Mouse (Mus musculus) thymus, postnatal 10 days (tissue): ENCODE data around the gene Fam43b.

Source experiments
- DNase-seq, 2 experiments: peaks; one replicate each; pipeline ENCODE4 v3.0.0; 2021; ENCODE audit warnings: low spot score in 2 of 2

The Fam43b gene

DNA sequence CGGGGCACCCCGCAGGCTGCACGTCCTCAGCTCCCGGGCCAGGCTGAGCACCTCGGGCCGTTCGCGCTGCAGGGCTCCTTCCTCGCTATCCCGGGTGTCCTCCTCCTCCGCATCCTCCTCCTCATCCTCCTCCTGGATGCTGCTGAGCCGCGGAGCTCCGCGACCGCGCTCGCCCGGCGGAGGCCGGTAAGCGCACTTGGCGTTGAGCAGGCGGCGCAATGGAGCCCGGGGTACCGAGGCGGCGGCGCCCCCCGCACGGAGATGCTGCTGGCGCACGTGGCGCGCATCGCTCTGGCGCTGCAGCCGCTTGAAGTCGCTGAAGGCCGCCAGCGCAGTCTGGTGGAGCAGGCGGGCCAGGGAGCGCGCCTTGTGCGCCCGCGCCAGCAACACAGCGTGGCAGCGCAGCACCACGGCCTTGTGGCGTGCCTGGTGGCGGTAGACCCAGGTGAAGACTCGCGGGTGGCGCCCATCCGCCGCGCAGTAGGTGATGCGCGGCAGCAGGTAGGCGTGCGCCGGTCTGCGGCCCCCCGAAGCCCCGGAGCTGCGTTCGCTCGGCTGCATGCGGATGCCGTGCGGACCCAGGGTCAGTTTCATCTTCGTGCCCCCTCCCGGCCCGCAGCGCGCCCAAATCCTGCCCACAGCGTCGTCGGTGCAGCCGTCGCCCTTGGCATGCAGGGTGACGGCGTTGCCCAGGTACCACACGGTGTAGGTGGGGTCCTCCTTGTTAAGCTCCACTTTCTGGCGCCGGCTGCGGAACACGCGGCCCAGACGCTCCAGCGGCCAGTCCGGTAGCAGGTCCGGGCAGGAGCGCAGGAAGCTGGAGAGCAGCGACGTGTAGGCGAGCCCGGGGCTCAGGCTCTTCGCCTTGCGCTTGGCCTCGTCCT lies 999 bp downstream of the Fam43b start:
- DNase-seq = no peak

DNA sequence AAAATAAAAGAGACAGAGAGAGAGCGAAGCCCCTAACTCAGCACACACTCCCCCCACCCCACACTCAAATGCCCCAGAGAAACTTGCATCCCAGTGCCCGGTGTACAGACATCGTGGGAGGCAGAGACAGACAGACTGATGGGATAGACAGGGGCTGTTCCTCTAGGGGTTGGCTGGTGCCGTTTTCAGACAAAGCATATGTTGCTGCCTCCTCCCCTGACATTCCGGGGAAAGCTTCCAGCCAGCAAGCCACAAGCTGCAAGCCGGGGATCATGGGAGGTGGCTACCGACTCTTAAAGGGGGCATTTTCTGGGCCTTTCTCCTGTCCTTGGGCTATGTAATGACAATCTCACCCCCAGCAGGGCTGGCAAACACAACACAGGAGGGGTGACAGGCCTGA lies 2.6 kb downstream of the Fam43b start:
- no peak for DNase-seq

DNA sequence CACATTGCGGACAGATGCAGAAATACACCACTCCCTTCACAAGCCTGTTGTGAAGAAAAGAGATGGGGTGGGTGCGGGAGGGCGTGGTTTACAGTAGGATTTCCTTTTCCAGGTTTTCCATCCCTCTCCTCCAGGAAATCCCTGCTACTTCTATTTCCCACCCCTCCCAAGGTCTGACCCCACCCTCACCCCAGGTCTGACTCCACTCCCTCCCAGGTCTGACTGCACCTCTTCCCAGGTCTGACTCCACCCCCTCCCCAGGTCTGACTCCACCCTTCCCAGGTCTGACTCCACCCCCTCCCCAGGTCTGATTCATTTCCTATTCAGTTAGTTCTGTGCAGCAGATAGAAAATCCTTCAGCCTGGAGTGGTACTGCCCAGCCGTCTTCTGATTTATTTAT lies 12.5 kb downstream of the Fam43b start:
- no peak for DNase-seq

DNA sequence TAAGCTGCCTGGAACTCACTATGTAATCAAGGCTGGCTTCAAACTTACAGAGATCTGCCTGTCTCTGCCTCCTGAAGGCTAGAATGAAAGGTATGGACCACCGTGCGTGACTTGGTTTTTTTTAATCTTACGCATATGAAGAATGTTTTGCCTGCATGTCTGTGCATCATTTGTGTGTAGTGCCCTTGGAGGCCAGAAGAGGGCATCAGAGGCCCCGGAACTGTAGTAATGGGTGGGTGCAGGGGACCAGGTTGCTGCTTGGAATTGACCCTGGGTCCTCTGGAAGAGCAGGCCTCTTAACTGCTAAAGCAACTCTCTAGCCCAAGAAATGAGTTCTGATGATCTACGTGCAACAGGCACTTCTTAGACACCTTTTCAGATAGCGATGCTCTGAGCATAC lies 13.9 kb downstream of the Fam43b start:
- no peak for DNase-seq

DNA sequence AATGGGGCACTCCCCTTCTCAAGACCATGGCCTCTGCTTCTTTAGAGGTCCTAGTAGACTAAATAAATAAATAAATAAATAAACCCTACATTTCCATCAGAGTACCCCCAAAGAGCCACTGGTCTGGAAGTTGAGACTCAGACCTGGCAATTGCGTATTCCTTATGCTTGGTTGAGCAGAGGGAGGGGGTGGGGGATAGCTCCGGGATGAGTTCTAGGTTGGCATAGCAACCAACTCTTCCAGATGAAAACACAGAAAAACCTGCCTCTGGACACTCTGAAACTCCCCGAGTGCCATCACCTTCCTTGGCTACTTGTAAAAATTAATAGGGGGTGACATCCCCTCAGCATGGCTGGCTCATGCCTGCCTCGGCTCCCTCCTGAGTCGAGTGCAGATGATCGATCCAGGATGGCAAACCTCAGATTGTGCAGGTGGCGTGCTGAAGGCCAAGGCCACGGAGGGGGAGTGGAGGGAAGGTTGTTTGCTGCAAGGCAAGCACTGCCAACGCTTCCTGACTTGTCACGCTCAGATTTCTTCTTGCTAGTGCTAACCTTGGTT lies 16.1 kb downstream of the Fam43b start:
- DNase-seq = no peak

DNA sequence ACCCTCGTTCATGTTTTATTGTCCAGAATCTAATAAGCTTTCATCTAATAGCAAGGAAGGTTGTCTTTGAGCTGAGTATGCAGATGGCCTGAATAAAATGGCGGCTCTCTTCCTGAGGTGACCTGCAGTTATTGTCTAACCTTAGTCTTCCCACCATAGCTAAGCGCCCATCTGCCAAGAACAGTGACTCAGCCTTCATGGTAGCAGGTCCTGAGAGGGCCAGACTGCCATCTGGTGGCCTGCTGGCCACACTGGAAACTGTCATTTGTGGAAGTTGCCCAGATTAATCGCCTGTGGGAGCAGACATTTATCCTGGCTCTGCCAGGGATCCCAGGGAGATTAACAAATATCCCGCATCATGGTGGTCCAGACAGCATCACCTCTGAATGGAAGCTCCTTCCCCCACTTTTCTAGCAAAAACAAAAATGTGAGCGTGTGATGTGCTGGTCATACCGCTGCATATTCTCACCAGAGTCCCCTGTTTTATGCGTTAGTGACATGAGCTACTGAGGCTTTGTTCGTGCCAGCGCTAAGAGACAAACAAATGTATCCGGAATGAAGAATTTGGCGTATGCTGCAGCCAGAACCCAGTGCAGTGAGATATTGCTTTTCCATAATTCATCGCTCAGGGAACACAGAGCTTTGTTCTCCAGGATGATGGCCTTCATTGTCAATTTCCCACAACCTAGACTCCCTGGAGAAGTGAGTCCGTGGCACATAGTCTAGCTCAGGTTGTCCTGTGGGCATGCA lies 17.1 kb downstream of the Fam43b start:
- no peak for DNase-seq

DNA sequence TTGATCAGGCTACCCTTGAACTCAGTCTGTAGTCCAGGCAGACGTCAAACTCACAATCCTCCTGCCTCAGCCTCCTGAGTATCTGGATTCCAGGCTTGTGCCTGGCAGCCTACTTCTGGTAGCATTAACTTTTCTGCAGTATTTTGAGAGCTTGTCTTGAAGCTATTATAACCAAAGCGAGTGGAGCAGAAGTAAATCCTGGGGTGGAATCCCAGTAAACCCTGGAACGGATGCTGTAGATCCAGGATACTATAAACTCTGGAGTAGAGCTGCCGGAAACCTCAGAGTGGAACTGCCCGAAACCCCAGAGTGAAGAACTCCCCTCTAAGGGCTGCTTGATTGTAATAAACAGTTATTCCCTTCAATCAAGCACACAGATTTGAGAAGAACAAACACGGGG lies 18.8 kb downstream of the Fam43b start:
- DNase-seq = no peak

DNA sequence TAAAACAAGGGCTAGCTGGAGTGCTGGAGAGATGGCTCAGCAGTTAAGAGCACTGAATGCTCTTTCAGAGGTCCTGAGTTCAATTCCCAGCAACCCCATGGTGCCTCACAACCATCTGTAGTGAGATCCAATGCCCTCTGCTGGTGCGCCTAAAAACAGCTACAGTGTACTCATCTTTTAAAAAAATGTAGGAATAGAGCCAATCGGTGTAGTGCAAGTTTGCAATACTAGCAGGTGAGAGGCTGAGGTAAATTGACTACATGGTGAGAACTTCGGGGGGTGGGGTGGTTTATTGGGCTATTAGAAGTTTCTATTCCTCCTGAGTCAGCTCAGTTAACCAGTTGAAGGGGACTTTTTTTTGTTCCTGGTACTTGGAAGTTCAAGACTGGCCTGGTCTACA lies 21.2 kb downstream of the Fam43b start:
- no peak for DNase-seq

GRCm38 (mm10) chr4:138370996-138371516 lies 25.3 kb downstream of the Fam43b start:
- no peak for DNase-seq

- no peak for DNase-seq
Observed at GRCm38 (mm10) chr4:138368498-138369260, 27.6 kb downstream of the Fam43b start.

- no peak for DNase-seq
Observed at GRCm38 (mm10) chr4:138367641-138368497, 28.5 kb downstream of the Fam43b start, which contains the start of gene Cda. TSS of gene Cda (minus strand) at chr4:138367992.

- no peak for DNase-seq
Observed at GRCm38 (mm10) chr4:138366561-138366960, 29.8 kb downstream of the Fam43b start.

GRCm38 (mm10) chr4:138363511-138363910 lies 32.8 kb downstream of the Fam43b start:
- DNase-seq = no peak

DNA sequence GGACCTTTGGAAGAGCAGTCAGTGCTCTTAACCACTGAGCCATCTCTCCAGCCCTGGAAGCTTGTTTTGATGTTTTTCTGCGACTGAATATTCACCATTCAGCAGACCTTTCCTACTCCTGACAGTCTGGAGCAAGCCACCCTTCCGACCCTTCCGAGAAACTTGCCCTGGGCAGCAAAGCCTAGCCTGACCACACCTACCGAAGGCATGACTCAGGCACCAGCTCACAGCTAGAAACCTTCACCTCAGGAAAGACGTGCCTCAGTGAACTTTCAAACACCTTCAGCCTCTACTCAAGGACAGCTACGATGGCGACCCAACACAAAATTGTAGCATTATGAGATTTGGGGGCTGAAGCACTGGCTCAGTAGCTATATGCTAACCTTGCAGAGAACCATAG lies 33.4 kb downstream of the Fam43b start:
- no peak for DNase-seq

DNA sequence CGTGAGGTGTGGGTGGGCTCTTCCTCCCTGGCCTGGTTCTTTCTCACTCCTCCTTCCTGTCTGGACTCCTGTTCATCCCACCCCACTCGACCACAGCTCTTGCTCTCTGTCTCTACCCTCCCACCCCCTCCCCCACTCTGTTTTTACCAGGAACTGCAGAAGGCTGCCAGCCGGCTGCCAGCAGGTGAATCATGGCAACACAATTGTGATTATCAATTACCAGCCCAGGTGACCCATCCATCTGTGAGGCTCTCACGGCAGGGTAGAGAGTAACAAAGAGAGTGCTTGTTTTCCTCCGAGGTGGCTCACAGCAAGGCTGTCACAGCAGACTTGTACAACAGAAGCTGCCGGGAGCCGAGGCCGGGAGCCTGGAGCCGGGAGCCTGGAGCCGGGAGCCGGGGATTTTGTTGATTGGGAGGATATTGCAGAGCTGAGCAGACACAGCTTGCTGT lies 34.9 kb downstream of the Fam43b start:
- DNase-seq = no peak

- no peak for DNase-seq
Observed at GRCm38 (mm10) chr4:138358176-138358575, 38.2 kb downstream of the Fam43b start.

- DNase-seq = no peak
Observed at GRCm38 (mm10) chr4:138356551-138356950, 39.8 kb downstream of the Fam43b start.

GRCm38 (mm10) chr4:138356141-138356540 lies 40.2 kb downstream of the Fam43b start:
- no peak for DNase-seq

GRCm38 (mm10) chr4:138355496-138355895 lies 40.8 kb downstream of the Fam43b start:
- DNase-seq = no peak

GRCm38 (mm10) chr4:138353438-138354171 lies 42.7 kb downstream of the Fam43b start:
- no peak for DNase-seq
